ENCODE assay signal across 13 mouse cellular contexts in genomic region chr4:134117012-134117411, GRCm38 (mm10). TPM values are rescaled to one million over a fixed set of nuclear protein-coding genes. Genes with fewer than 3 reads are reported as not detected.
DNase-seq lines count a peak whose midpoint lies in the region; ATAC-seq and TF ChIP-seq lines count a peak whose summit lies in the region.
"Had no signal": no experiment of that assay in that cellular context is flagged by ENCODE, and none has a peak within 500 bp of the region (broad histone marks: within the 10 kb centered on the region; RNA-seq: fewer than 3 reads in every experiment).

No protein-coding gene starts in this region.

- 41% methylated on average over 8 of the region's 8 CpGs for WGBS in lung, adult 2 months
- WGBS in intestine, postnatal 0 days: 59% methylated on average over 8 of the region's 8 CpGs

- no peak for TF ChIP-seq POLR2A in lung, adult 2 months (IDR thresholded peaks at IDR 0.05; ENCODE audit: borderline replicate concordance, extremely low read depth, low read depth, low read length)
- no peak for TF ChIP-seq POLR2A in bone marrow macrophage, adult 2 months (IDR thresholded peaks at IDR 0.05; ENCODE audit: borderline replicate concordance, low read depth, low read length)

- H3K9ac ChIP-seq in intestine, postnatal 0 days (ENCODE audit: low read depth, low read length): no peak overlapping the region
- H3K9ac ChIP-seq: hindbrain, embryonic 15.5 days had no signal

- peak overlapping the region; percentile 90 for H3K27ac ChIP-seq in bone marrow macrophage, adult 2 months (ENCODE audit: insufficient read depth, low read depth, low read length)
- H3K27ac ChIP-seq in intestine, postnatal 0 days (ENCODE audit: low read depth, low read length): no peak overlapping the region
- H3K27ac ChIP-seq: hindbrain, embryonic 15.5 days; left cerebral cortex, adult 2 months; midbrain, embryonic 10.5 days had no signal

- peak; percentile 80 for ATAC-seq in megakaryocyte, adult 5-6 weeks (ENCODE audit: poor library complexity, severe bottlenecking)
- ATAC-seq in intestine, postnatal 0 days: no peak

- H3K27me3 ChIP-seq in intestine, postnatal 0 days (replicated peaks; ENCODE audit: control insufficient read depth, insufficient read depth, low read length): no peaks in the 10 kb centered on the region
- H3K27me3 ChIP-seq: hindbrain, embryonic 15.5 days had no signal

- H3K4me1 ChIP-seq in lung, adult 2 months (ENCODE audit: control insufficient read depth, insufficient read depth, low read length): no peaks in the 10 kb centered on the region
- H3K4me1 ChIP-seq in bone marrow macrophage, adult 2 months (ENCODE audit: control insufficient read depth, insufficient read depth, low read length): peaks cover 51% of the 10 kb centered on the region
- peaks cover 19% of the 10 kb centered on the region; the same call in 1 of the 2 replicates for H3K4me1 ChIP-seq in intestine, postnatal 0 days (replicated peaks; ENCODE audit: control insufficient read depth, insufficient read depth, low read length)

- TF ChIP-seq CTCF in lung, adult 2 months (IDR thresholded peaks at IDR 0.05; ENCODE audit: insufficient read depth, low read length): no peak
- no peak for TF ChIP-seq CTCF in bone marrow macrophage, adult 2 months (IDR thresholded peaks at IDR 0.05; ENCODE audit: low read depth, low read length)
- no peak for TF ChIP-seq CTCF in intestine, postnatal 0 days (IDR thresholded peaks at IDR 0.05; ENCODE audit: low read depth)

- H3K4me3 ChIP-seq in lung, adult 2 months (replicated peaks; ENCODE audit: extremely low read depth, low read depth, low read length): no peak overlapping the region
- no peak overlapping the region for H3K4me3 ChIP-seq in bone marrow macrophage, adult 2 months (ENCODE audit: insufficient read depth, low read length)
- H3K4me3 ChIP-seq in intestine, postnatal 0 days (ENCODE audit: low read depth, low read length): no peak overlapping the region
- H3K4me3 ChIP-seq: hindbrain, embryonic 15.5 days; left cerebral cortex, adult 2 months; midbrain, embryonic 10.5 days had no signal

- no peak overlapping the region for H3K4me2 ChIP-seq in intestine, postnatal 0 days (replicated peaks; ENCODE audit: low read depth)
- H3K4me2 ChIP-seq: hindbrain, embryonic 15.5 days had no signal

- peak; percentile 55 to 58 for DNase-seq in lung, adult 18-20 months
- DNase-seq in lung, adult 2 months: no peak
- peak; percentile 79 to 90 for DNase-seq in thymus, postnatal 36 days
- no peak for DNase-seq in cerebellum, postnatal 4 days (ENCODE audit: low spot score in 2 of 2)
- DNase-seq in embryo, embryonic 11 days: no peak
- DNase-seq: cerebellum, postnatal 36 days; right cerebral cortex, adult 18-20 months had no signal

- no peaks in the 10 kb centered on the region for H3K36me3 ChIP-seq in intestine, postnatal 0 days (ENCODE audit: control insufficient read depth, insufficient read depth)
- H3K36me3 ChIP-seq: hindbrain, embryonic 15.5 days; midbrain, embryonic 10.5 days had no signal

- H3K9me3 ChIP-seq in intestine, postnatal 0 days (ENCODE audit: control insufficient read depth): no peaks in the 10 kb centered on the region
- H3K9me3 ChIP-seq: hindbrain, embryonic 15.5 days; midbrain, embryonic 10.5 days had no signal

RNA-seq across cellular contexts. Expression of gene Sh3bgrl3, which starts 11.6 kb away (rescaled TPM):
- polyA plus RNA-seq in lung, adult 2 months (2012; rRNA removed): 654 and 703 TPM in 2 replicates
- polyA plus RNA-seq in bone marrow macrophage, adult 2 months (2012; ENCODE audit: insufficient read depth, insufficient read length, missing spikeins): 1,334 and 1,359 TPM in 2 replicates
- 1,305 and 1,385 TPM in 2 replicates for total RNA-seq in megakaryocyte, adult 5-6 weeks (2015)
- total RNA-seq in megakaryocyte, adult 5-6 weeks (2017): 523 and 622 TPM in 2 replicates
- polyA plus RNA-seq in intestine, postnatal 0 days (2015; fragmentation: Nextera tagmentation; extraction: Ambion mirVana): 503 and 522 TPM in 2 replicates

RNA-seq across cellular contexts. Expression of gene Ubxn11, which starts 14.6 kb away (rescaled TPM):
- 28.8 and 30.0 TPM in 2 replicates for polyA plus RNA-seq in lung, adult 2 months (2012; rRNA removed)
- polyA plus RNA-seq in bone marrow macrophage, adult 2 months (2012; ENCODE audit: insufficient read depth, insufficient read length, missing spikeins): 2.5 and 5.8 TPM in 2 replicates
- total RNA-seq in megakaryocyte, adult 5-6 weeks (2015): 0.89 and 1.8 TPM in 2 replicates
- 1.7 and 2.9 TPM in 2 replicates for total RNA-seq in megakaryocyte, adult 5-6 weeks (2017)
- polyA plus RNA-seq in intestine, postnatal 0 days (2015; fragmentation: Nextera tagmentation; extraction: Ambion mirVana): 0.88 and 1.5 TPM in 2 replicates

RNA-seq across cellular contexts. Expression of gene Cd52, which starts 22.1 kb away (rescaled TPM):
- polyA plus RNA-seq in lung, adult 2 months (2012; rRNA removed): 52.8 and 76.5 TPM in 2 replicates
- polyA plus RNA-seq in bone marrow macrophage, adult 2 months (2012; ENCODE audit: insufficient read depth, insufficient read length, missing spikeins): 1,130 and 1,142 TPM in 2 replicates
- 2,426 and 2,524 TPM in 2 replicates for total RNA-seq in megakaryocyte, adult 5-6 weeks (2015)
- 3,236 and 3,524 TPM in 2 replicates for total RNA-seq in megakaryocyte, adult 5-6 weeks (2017)
- polyA plus RNA-seq in intestine, postnatal 0 days (2015; fragmentation: Nextera tagmentation; extraction: Ambion mirVana): 28.7 and 31.2 TPM in 2 replicates

RNA-seq across cellular contexts. Expression of gene Crybg2, which starts 56.4 kb away (rescaled TPM):
- 7.2 and 14.7 TPM in 2 replicates for polyA plus RNA-seq in lung, adult 2 months (2012; rRNA removed)
- 0.71 and 2.7 TPM in 2 replicates for polyA plus RNA-seq in bone marrow macrophage, adult 2 months (2012; ENCODE audit: insufficient read depth, insufficient read length, missing spikeins)
- total RNA-seq in megakaryocyte, adult 5-6 weeks (2015): 1.1 and 1.9 TPM in 2 replicates
- total RNA-seq in megakaryocyte, adult 5-6 weeks (2017): 0.04 and 0.15 TPM in 2 replicates
- 17.9 and 22.5 TPM in 2 replicates for polyA plus RNA-seq in intestine, postnatal 0 days (2015; fragmentation: Nextera tagmentation; extraction: Ambion mirVana)

Comparison
In these comparisons a context has a peak if more than half of its experiments do, and no peak if none do; other contexts are left out.
1. DNase-seq: peak in lung, adult 18-20 months (2 of 2) and thymus, postnatal 36 days (2 of 2); none in lung, adult 2 months (single experiment), cerebellum, postnatal 4 days (0 of 2) and embryo, embryonic 11 days (single experiment).
2. RNA of gene Cd52, which starts 22.1 kb away (polyA plus RNA-seq): 1,130 to 1,142 TPM in bone marrow macrophage, adult 2 months; 52.8 to 76.5 TPM in lung, adult 2 months and 28.7 to 31.2 TPM in intestine, postnatal 0 days; every median in the first group is over 10 times any median in the second.